Mouse (Mus musculus) spleen, adult 2 months (tissue): Measurements from ENCODE around the gene Patl2. TPM values are rescaled to one million over a fixed set of nuclear protein-coding genes. Genes with fewer than 3 reads are reported as not detected.

ENCODE experiments used
- DNase-seq, 2 experiments: peaks; one replicate each; pipeline versions ENCODE4 v3.0.0 to v3.0.0-alpha.2; 2012 to 2021; ENCODE audit warnings: low spot score in 2 of 2, low read depth in 1 of 2
- H3K27ac ChIP-seq: fragments of 200-500 bp; 2 replicates; pipeline ENCODE4 v1.5.1; 2012; ENCODE audit warnings: low read length, inconsistent platforms; ENCODE audit not compliant: insufficient read depth
- H3K27me3 ChIP-seq: fragments of 200-500 bp; 2 replicates; pipeline ENCODE4 v1.6.1; 2012; ENCODE audit warnings: mild to moderate bottlenecking, moderate library complexity, low read length, inconsistent platforms; ENCODE audit not compliant: control insufficient read depth, insufficient read depth
- H3K36me3 ChIP-seq: fragments of 200-500 bp; 2 replicates; pipeline ENCODE4 v1.6.1; 2012; ENCODE audit warnings: mild to moderate bottlenecking, low read length, inconsistent platforms; ENCODE audit not compliant: control insufficient read depth, insufficient read depth
- H3K4me1 ChIP-seq: fragments of 200-500 bp; 2 replicates; pipeline ENCODE4 v1.6.1; 2011; ENCODE audit warnings: inconsistent platforms; ENCODE audit not compliant: control insufficient read depth, insufficient read depth, insufficient read length
- H3K4me3 ChIP-seq: fragments of 200-500 bp; 2 replicates; pipeline ENCODE4 v1.5.1; 2011; ENCODE audit warnings: mild to moderate bottlenecking, inconsistent platforms; ENCODE audit not compliant: insufficient read depth, insufficient read length; ENCODE audit errors: extremely low read depth
- CTCF ChIP-seq: fragments of 200-500 bp; IDR thresholded peaks from 2 replicates; pipeline ENCODE4 v1.5.1; 2011; ENCODE audit warnings: mild to moderate bottlenecking, inconsistent platforms; ENCODE audit not compliant: insufficient read depth, insufficient read length, insufficient replicate concordance; ENCODE audit errors: extremely low read depth
- POLR2A ChIP-seq: fragments of 200-500 bp; IDR thresholded peaks from 2 replicates; pipeline ENCODE4 v1.6.1; 2011; ENCODE audit warnings: low read depth, low read length, inconsistent platforms
- WGBS: fragments of 180-500 bp; shearing (Covaris S2); methylation state at CpG from one replicate; pipeline ENCODE4 v1.1.7; 2018; 5-methylcytosine and 5-hydroxymethylcytosine counted together
- polyA plus RNA-seq: library from polyadenylated mRNA; depleted of rRNA; stranded (reverse); fragments of >200 nt; gene quantifications from 2 replicates; pipeline ENCODE4 v1.2.3, GENCODE M21; 2012; rRNA removed

The Patl2 gene
- 0.06 and 0.11 TPM in 2 replicates for polyA plus RNA-seq

DNA sequence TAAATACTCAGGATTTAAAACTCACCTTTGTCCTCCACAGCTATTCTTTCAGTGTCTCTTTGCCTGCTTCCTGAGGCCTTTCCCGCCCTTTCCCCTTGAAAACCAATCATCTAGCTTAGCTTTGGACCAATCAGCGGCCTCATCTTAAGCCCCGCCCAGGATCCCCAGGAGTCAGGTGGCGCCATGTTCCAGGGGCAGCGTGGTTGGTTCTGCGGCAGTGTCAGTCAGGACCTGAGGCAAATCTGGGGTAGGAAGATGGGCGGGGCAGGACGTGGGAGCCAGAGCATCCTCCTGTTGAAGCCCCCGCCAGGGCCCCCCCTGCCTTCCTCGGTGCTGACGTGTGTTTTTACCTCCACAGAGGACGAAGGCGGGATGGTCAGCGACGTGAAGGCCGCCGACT, at the start of gene Patl2, which contains the start of gene Terb2:
Gene Patl2 (minus strand): TSS at position 84 of the 400 bp plus-strand sequence.
Gene Terb2 (plus strand): TSS at position 167 of the 400 bp plus-strand sequence.
- no peak within 1 kb of the TSS for H3K4me3 ChIP-seq
- H3K27ac ChIP-seq: no peak within 1 kb of the TSS
- no peaks in the 10 kb centered on the region for H3K36me3 ChIP-seq
- DNase-seq: no peak
- no peaks in the 10 kb centered on the region for H3K4me1 ChIP-seq
- no peaks in the 10 kb centered on the region for H3K27me3 ChIP-seq
- no peak for TF ChIP-seq CTCF
- TF ChIP-seq POLR2A: no peak
- 92% methylated on average over 17 of the region's 17 CpGs for WGBS

DNA sequence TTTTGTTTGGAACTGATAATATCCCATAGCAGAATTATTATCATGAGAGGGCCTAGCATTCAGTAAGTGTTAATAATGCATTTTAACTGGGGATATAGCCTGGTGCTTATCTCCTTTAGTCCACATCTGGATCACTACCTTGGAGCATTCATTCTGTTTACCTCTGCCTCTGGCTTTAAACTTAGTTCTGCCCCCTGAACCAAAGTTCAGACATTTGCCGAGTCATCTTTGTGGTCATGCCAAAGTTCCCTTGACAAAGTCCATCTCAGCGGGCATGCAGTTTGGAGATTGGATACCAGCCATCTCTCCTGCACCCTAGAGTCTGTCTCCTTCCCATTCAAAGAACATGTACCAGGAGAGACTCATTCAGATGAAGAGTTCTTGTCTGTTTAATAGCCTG, 49.4 kb upstream of the Patl2 start:
- WGBS: 30% methylated on average over 2 of the region's 2 CpGs
- DNase-seq: no peak

DNA sequence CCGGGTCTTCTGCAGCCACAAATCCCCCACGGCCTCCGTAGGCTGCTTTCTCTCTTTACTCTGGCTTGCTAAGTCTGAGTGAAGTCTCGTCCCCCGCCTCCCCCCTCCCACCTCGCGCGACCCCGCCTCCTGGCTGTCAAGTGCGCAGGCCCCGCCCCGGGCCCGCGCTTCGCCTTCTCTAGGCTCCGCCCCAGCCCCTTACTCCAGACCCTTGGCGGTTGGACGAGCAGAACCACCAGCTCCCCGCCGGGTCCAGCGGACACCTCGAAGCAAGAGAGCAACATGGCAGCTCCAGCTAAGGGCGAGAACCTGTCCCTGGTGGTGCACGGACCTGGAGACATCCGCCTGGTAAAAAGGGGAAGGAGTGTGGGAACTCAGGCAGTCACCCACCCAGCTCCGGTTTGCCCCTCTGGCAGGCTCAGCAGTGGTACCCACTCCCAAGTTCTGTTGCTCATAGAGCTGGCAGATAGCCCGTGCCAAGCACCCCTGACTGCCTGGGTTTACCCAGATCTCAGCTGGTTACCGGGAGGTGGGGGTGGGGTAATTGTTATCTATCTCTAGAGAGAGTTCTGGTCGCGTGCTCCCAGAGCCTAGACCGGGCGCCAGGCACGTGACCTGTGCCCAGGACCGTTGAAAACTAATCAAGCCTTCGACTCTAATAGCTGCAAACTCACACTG, 48.8 kb upstream of the Patl2 start, which contains the start of gene Sord:
Gene Sord (plus strand): TSS at position 139 of the 678 bp plus-strand sequence.
- H3K36me3 ChIP-seq: no peaks in the 10 kb centered on the region
- peak within 1 kb of the TSS; percentile 78 for H3K4me3 ChIP-seq
- TF ChIP-seq POLR2A (no peak), CTCF (no peak)
- 1% methylated on average over 35 of the region's 35 CpGs for WGBS
- 0 out of 2 replicates have a peak within 1 kb of the TSS, but pooled peaks have one; percentile 11 for H3K27ac ChIP-seq
- no peaks in the 10 kb centered on the region for H3K27me3 ChIP-seq
- peak; percentile 26 to 57 for DNase-seq
- H3K4me1 ChIP-seq: no peaks in the 10 kb centered on the region

More for the DNA sequence above, 49.4 kb upstream of the Patl2 start:
- TF ChIP-seq CTCF: no peak
- TF ChIP-seq POLR2A: no peak
- H3K36me3 ChIP-seq: no peaks in the 10 kb centered on the region
- H3K4me1 ChIP-seq: no peaks in the 10 kb centered on the region
- no peak overlapping the region for H3K27ac ChIP-seq
- no peak overlapping the region for H3K4me3 ChIP-seq
- H3K27me3 ChIP-seq: no peaks in the 10 kb centered on the region

DNA sequence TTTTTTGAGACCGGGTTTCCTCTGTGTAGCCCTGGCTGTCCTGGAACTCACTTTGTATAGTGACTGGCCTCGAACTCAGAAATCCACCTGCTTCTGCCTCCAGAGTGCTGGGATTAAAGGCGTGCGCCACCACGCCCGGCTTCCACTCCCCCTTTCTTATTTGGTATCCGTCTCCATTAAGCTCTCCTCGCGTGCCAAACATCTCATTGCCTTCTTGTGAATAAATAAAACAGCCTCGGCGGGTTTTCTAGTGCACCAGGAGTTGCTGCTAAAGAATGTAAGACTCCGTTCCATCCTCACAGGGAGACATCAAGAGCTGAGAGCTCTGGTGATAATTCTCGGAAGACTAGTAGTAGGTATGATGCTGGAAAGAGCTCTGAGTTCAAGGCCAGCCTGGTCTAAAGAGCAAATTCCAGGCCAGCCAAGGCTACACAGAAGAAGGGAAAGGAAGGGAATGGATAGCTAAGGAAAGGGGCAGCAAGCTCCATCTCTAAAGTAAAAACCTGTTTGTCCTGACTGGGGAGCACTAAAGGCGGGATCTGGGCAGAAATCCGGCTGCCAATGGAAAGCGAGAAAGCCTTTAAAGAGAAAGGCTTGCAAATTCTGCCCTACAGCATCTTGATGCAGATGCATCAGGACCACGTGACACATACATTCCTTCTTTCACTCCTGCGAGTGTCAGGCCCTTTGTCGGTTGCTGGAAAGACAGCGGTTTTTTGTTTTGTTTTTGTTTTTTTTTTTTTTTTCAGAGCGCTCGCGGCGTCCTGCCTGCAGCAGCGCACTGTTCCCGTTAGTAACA, 48.0 kb upstream of the Patl2 start:
- Histone ChIP-seq H3K27ac (no peak overlapping the region), H3K4me1 (no peaks in the 10 kb centered on the region)
- WGBS: 17% methylated on average over 26 of the region's 26 CpGs

DNA sequence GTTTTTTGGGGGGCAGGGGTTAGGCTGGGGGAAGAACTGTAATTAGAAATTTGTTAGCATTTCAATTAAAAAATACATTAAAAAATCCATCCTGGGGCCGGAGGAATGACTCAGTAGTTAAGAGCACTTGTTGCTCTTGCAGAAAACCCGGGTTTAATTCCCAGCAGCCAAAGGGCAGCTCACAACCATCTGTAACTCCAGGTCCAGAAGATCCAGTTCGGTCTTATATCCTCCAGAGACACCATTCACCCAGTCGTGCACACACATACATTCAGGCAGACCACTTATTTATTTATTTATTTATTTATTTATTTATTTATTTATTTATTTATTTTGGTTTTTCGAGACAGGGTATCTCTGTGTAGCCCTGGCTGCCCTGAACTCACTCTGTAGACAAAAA, 47.4 kb upstream of the Patl2 start:
- 72% methylated on average over 5 of the region's 5 CpGs for WGBS
- Histone ChIP-seq H3K27me3 (no peaks in the 10 kb centered on the region), H3K4me1 (no peaks in the 10 kb centered on the region), H3K36me3 (no peaks in the 10 kb centered on the region), H3K27ac (no peak overlapping the region), H3K4me3 (no peak overlapping the region)
- TF ChIP-seq POLR2A (no peak), CTCF (no peak)
- DNase-seq: no peak

More for the DNA sequence above, 48.0 kb upstream of the Patl2 start:
- DNase-seq: no peak
- no peak for TF ChIP-seq POLR2A
- TF ChIP-seq CTCF: no peak
- Histone ChIP-seq H3K27me3 (no peaks in the 10 kb centered on the region), H3K4me3 (peak overlapping the region; percentile 78), H3K36me3 (no peaks in the 10 kb centered on the region)

DNA sequence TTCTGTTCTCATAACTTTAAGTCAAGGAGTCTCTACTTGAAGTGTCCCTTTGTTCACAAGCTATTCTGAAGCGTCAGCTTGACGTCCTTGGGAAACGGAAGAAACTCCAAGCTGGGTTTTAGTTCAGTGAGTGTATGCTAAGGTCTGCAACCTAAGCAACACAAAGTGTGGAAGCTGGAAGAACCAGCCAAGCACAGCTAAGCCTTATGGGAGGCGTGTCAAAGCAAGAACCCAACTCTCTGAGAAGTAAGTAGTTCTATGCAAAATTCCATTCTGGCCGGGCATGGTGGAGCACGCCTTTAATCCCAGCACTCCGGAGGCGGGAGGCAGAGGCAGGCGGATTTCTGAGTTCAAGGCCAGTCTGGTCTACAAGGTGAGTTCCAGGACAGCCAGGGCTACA, 45.6 kb upstream of the Patl2 start:
- H3K4me3 ChIP-seq: no peak overlapping the region
- no peaks in the 10 kb centered on the region for H3K27me3 ChIP-seq
- WGBS: 91% methylated on average over 9 of the region's 9 CpGs
- H3K27ac ChIP-seq: no peak overlapping the region
- H3K36me3 ChIP-seq: no peaks in the 10 kb centered on the region
- DNase-seq: no peak
- H3K4me1 ChIP-seq: no peaks in the 10 kb centered on the region
- TF ChIP-seq CTCF: no peak
- TF ChIP-seq POLR2A: no peak

DNA sequence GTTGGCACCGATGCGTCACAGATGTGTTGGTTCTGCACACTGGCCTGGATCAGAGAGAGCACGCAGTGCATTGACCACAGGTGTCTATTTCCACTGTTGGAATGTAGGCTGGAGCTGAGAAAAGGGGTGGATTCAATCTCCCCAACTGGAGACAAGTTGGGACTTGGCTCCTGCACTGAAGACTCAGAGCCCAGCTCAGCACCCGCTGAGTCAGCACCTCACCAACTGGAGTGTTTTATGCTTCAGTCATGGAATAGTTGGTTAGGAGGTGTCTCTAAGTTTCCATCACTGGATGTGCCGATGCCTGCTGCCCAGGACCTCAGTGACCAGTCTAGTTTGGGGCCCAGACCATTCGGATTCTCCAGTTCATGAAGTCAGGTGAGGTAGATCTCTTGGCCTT, 44.4 kb upstream of the Patl2 start:
- TF ChIP-seq POLR2A (no peak), CTCF (no peak)
- H3K27me3 ChIP-seq: no peaks in the 10 kb centered on the region
- no peak overlapping the region for H3K27ac ChIP-seq
- 92% methylated on average over 6 of the region's 6 CpGs for WGBS
- H3K4me3 ChIP-seq: no peak overlapping the region
- no peaks in the 10 kb centered on the region for H3K4me1 ChIP-seq
- no peaks in the 10 kb centered on the region for H3K36me3 ChIP-seq
- DNase-seq: no peak
